Mouse (Mus musculus): ENCODE data around the gene Tlr5.

The Tlr5 gene

GRCm38 (mm10) chr1:182954287-182955046 lies at the start of gene Tlr5:
Tlr5 (plus strand) TSS chr1:182954788.
- in situ Hi-C loops (cut with MboI), result no loop called here

- in situ Hi-C loops (cut with MboI), result no loop called here
Measured at GRCm38 (mm10) chr1:182905669-182906068, 48.9 kb upstream of the Tlr5 start.

GRCm38 (mm10) chr1:182908050-182909036 lies 46.2 kb upstream of the Tlr5 start:
- in situ Hi-C loops (cut with MboI), result no loop called here

GRCm38 (mm10) chr1:182909066-182909465 lies 45.5 kb upstream of the Tlr5 start:
- in situ Hi-C loops (cut with MboI), result no loop called here

- in situ Hi-C loops (cut with MboI), result no loop called here
Measured at GRCm38 (mm10) chr1:182909596-182909995, 45.0 kb upstream of the Tlr5 start.

- in situ Hi-C loops (cut with MboI), result no loop called here
Measured at GRCm38 (mm10) chr1:182912591-182912990, 42.0 kb upstream of the Tlr5 start.

GRCm38 (mm10) chr1:182914121-182914908 lies 40.3 kb upstream of the Tlr5 start:
- in situ Hi-C loops (cut with MboI), result no loop called here

GRCm38 (mm10) chr1:182916166-182916565 lies 38.4 kb upstream of the Tlr5 start:
- in situ Hi-C loops (cut with MboI), result no loop called here

- in situ Hi-C loops (cut with MboI), result no loop called here
Measured at GRCm38 (mm10) chr1:182918718-182919346, 35.8 kb upstream of the Tlr5 start.

GRCm38 (mm10) chr1:182922824-182923223 lies 31.8 kb upstream of the Tlr5 start:
- in situ Hi-C loops (cut with MboI), result no loop called here

- in situ Hi-C loops (cut with MboI), result no loop called here
Measured at GRCm38 (mm10) chr1:182926465-182926864, 28.1 kb upstream of the Tlr5 start.

- in situ Hi-C loops (cut with MboI), result no loop called here
Measured at GRCm38 (mm10) chr1:182927878-182928851, 26.4 kb upstream of the Tlr5 start.

- in situ Hi-C loops (cut with MboI), result no loop called here
Measured at GRCm38 (mm10) chr1:182935469-182935868, 19.1 kb upstream of the Tlr5 start.

GRCm38 (mm10) chr1:182937486-182938120 lies 17.0 kb upstream of the Tlr5 start:
- in situ Hi-C loops (cut with MboI), result no loop called here

GRCm38 (mm10) chr1:182941921-182942320 lies 12.7 kb upstream of the Tlr5 start:
- in situ Hi-C loops (cut with MboI), result no loop called here

- in situ Hi-C loops (cut with MboI), result no loop called here
Measured at GRCm38 (mm10) chr1:182943911-182944310, 10.7 kb upstream of the Tlr5 start.

- in situ Hi-C loops (cut with MboI), result no loop called here
Measured at GRCm38 (mm10) chr1:182944638-182945037, 9.9 kb upstream of the Tlr5 start.

GRCm38 (mm10) chr1:182945561-182945960 lies 9.0 kb upstream of the Tlr5 start:
- in situ Hi-C loops (cut with MboI), result no loop called here

GRCm38 (mm10) chr1:182951298-182951697 lies 3.3 kb upstream of the Tlr5 start:
- in situ Hi-C loops (cut with MboI), result no loop called here

GRCm38 (mm10) chr1:182953165-182953564 lies 1.4 kb upstream of the Tlr5 start:
- in situ Hi-C loops (cut with MboI), result no loop called here

All from mature B cell (primary cell).